Mouse (Mus musculus) urinary bladder, adult 2 months (tissue): ENCODE data around the gene Plaur. TPM values are rescaled to one million over a fixed set of nuclear protein-coding genes. Genes with fewer than 3 reads are reported as not detected.
"Not testable (repeated sequence)": the region's sequence is repeated elsewhere in the genome, so short reads cannot be mapped to it uniquely, and the experiment has no call there.

ENCODE experiments used
- DNase-seq: peaks from one replicate; pipeline ENCODE4 v3.0.0; 2022; ENCODE audit warnings: low spot score
- polyA plus RNA-seq: library from polyadenylated mRNA; depleted of rRNA; stranded (reverse); fragments of >200 nt; gene quantifications from 2 replicates; pipeline ENCODE4 v1.2.3, GENCODE M21; 2012; rRNA removed

Gene Plaur
- polyA plus RNA-seq, 1 experiment, result 28.9 TPM

DNA sequence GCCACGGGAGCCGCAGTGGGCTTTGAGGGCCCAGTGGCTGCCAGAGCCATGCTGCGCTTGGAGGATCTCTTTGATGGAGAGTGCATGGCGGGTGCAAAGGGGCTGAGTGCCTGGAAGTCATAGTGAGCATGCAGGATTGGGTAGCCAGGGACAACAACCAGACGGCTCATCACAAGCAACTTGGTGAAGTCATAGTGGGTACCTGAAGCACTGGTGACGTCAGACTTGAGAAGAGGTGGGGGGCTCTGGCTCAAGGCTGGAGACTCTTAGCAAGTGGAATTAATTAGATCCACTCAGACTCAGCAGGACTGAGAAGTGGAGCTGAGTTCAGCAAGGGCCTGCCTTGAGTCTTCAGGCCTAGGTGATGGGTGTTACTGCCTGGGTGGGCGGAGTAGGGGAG is 50.1 kb downstream of the Plaur start, which contains the start of gene AC161166.1:
AC161166.1 (minus strand) TSS at position 101 of the 400 bp plus-strand sequence.
- no peak for DNase-seq

DNA sequence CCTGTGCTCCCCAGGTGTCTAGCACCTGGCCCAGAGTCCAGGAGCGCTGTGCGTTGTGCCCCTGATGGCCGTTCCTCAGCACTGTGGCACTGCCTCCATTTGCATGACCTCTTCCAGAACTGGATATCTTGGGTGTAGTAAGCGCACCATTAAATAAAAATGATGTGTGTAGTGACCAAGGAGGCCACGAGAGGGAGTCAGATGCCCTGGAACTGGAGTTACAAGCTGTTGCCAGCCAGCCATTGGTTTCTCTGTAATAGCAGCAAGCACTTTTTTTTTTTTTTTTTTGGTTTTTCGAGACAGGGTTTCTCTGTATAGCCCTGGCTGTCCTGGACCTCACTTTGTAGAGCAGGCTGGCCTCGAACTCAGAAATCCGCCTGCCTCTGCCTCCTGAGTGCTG is 54.0 kb downstream of the Plaur start:
- not testable (repeated sequence) for DNase-seq

- DNase-seq, result no peak
These were observed 54.8 kb downstream of the Plaur start for GRCm38 (mm10) chr7:24517077-24517476.

DNA sequence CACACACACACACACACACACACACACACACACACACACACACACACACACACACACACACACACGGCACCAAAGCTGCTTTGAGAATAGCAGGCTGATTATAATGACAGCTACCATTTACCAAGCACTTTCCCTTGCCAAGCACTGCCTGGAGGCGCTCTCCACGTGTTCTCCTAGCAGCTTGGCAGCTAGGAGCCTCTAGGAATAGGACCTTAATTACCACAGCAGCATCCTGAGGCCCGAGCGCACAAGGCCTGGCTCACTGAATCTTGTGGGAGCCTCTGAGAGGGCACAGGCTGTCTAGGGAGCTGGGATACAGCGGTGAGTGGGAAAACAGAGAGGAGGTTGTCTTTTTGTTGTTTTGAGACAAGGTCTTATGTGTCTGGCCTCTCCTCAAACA is 55.4 kb downstream of the Plaur start:
- DNase-seq, result no peak

DNA sequence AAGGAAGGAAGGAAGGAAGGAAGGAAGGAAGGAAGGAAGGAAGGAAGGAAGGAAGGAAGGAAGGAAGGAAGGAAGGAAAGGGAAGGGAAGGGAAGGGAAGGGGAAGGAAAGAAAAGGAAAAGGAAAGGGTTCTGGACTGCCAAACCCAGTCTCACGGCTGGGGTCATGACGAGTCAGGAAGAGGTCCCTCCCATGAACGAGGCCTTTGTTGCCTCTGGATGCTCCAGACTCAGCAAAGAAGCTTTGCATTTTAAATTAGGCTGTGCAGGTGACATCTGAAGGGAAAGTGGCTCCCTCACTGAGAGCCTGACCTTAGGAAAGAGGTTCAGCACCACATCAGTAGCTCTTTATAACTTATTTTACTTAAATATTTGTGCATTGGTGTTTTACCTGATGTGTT is 56.8 kb downstream of the Plaur start:
- no peak for DNase-seq

DNA sequence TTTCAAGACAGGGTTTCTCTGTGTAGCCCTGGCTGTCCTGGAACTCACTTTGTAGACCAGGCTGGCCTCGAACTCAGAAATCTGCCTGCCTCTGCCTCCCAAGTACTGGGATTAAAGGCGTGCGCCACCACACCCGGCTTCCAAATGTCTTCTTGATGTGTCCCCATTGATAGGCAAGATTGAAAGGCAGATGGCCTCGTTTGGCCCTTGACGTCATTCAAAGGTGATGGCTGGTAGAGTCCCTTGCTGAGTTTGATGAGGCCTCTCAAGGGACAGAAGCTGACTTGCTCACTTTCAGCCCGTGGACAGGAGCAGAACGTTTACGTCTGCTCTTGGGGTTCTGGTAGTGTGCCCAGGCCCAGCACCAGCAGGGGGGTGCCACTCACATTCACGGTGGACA is 57.8 kb downstream of the Plaur start:
- not testable (repeated sequence) for DNase-seq

- DNase-seq, result no peak
These were observed 60.5 kb downstream of the Plaur start for GRCm38 (mm10) chr7:24522805-24523204.

- DNase-seq, result no peak
These were observed 61.4 kb downstream of the Plaur start for GRCm38 (mm10) chr7:24523723-24524122.

DNA sequence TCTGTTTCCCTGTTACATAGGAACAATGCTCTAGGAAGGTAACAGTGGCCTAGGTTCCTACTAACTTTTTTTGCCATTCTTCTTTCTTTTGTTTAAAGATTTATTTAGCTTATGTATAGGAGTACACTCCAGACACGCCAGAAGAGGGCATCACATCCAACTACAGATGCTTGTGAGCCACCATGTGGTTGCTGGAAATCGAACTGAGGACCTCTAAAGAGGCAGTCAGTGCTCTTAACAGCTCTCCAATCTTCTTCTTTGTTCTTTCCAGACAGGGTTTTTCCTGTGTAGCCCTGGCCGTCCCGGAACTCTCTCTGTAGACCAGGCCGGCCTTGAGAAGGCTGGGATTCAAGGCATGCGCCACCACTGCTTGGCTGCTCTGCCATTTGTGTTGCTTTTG is 62.7 kb downstream of the Plaur start:
- no peak for DNase-seq

Other genes starting within 250 kb of the Plaur start
- 4.1 and 4.2 TPM in 2 replicates for gene Zfp109, start 224.9 kb upstream of the Plaur start, polyA plus RNA-seq
- 3.1 TPM in 2 replicates for gene Zfp108, start 207.7 kb upstream of the Plaur start, polyA plus RNA-seq
- gene Zfp93, start 192.1 kb upstream of the Plaur start, polyA plus RNA-seq, result 6.0 and 6.4 TPM in 2 replicates
- gene Zfp61, start 161.3 kb upstream of the Plaur start, polyA plus RNA-seq, result 16.1 and 18.1 TPM in 2 replicates
- gene Zfp94, start 145.8 kb upstream of the Plaur start, polyA plus RNA-seq, result 10.5 and 11.0 TPM in 2 replicates
- gene Tescl, start 128.5 kb upstream of the Plaur start, polyA plus RNA-seq, result 0.19 TPM in 2 replicates
- gene Lypd5, start 113.3 kb upstream of the Plaur start, polyA plus RNA-seq, result not detected in 2 replicates
- 47.4 and 50.6 TPM in 2 replicates for gene Kcnn4, start 92.2 kb upstream of the Plaur start, polyA plus RNA-seq
- gene Smg9, start 62.9 kb upstream of the Plaur start, polyA plus RNA-seq, result 37.6 and 37.7 TPM in 2 replicates
- gene Irgc1, start 10.2 kb upstream of the Plaur start, polyA plus RNA-seq, result 0.03 TPM in 1 of 2 replicates, not detected in the other
- 10.0 and 19.2 TPM in 2 replicates for gene Cadm4, start 19.5 kb downstream of the Plaur start, polyA plus RNA-seq
- gene Zfp428, start 44.5 kb downstream of the Plaur start, polyA plus RNA-seq, result 10.0 and 10.7 TPM in 2 replicates
- gene AC161166.1, start 50.0 kb downstream of the Plaur start, polyA plus RNA-seq, result not detected in 2 replicates
- gene Irgq, start 68.2 kb downstream of the Plaur start, polyA plus RNA-seq, result 10.8 and 12.4 TPM in 2 replicates
- 0.10 and 0.21 TPM in 2 replicates for gene Pinlyp, start 83.6 kb downstream of the Plaur start, polyA plus RNA-seq
- 32.5 and 33.5 TPM in 2 replicates for gene Xrcc1, start 83.8 kb downstream of the Plaur start, polyA plus RNA-seq
- 59.0 and 67.0 TPM in 2 replicates for gene Ethe1, start 125.1 kb downstream of the Plaur start, polyA plus RNA-seq
- 0.44 and 0.83 TPM in 2 replicates for gene Zfp575, start 125.2 kb downstream of the Plaur start, polyA plus RNA-seq
- gene Phldb3, start 148.3 kb downstream of the Plaur start, polyA plus RNA-seq, result 6.8 and 7.9 TPM in 2 replicates
- 47.0 and 53.2 TPM in 2 replicates for gene Lypd3, start 174.1 kb downstream of the Plaur start, polyA plus RNA-seq
- gene Tex101, start 214.2 kb downstream of the Plaur start, polyA plus RNA-seq, result not detected in 2 replicates
- not detected in 2 replicates for gene BC049730, start 246.8 kb downstream of the Plaur start, polyA plus RNA-seq